Mouse (Mus musculus) adrenal gland, adult 18-20 months (tissue): ENCODE measurements around the gene Luzp1. TPM values are rescaled to one million over a fixed set of nuclear protein-coding genes. Genes with fewer than 3 reads are reported as not detected.
A peak's percentile ranks its signal among the peaks of the same experiment; 100 is the strongest.

ENCODE experiments used
- DNase-seq, 2 experiments: peaks; one replicate each; pipeline ENCODE4 v3.0.0; 2021 to 2022; ENCODE audit warnings: low spot score in 2 of 2
- total RNA-seq, 2 experiments: library from RNA; stranded (reverse); gene quantifications; 1 replicate in 1 of 2; 2 replicates in 1 of 2; pipeline ENCODE4 v1.2.3; 2021

Gene Luzp1
- total RNA-seq, 2 experiments from 2014 or later = 32.0 to 41.5 TPM

GRCm38 (mm10) chr4:136602568-136602967 is 133.0 kb downstream of the Luzp1 start, which contains the start of gene Kdm1a:
Gene Kdm1a (minus strand): TSS chr4:136602723.
- DNase-seq = peak; percentile 95 to 98

Other genes starting within 250 kb of the Luzp1 start
- gene Tcea3, start 222.0 kb upstream of the Luzp1 start, total RNA-seq = 1 to 10 TPM; 1.5 to 4.7 TPM
- 10 to 100 TPM; 15.5 to 17.2 TPM for gene Zfp46, start 185.1 kb upstream of the Luzp1 start, total RNA-seq
- 10 to 100 TPM; 52.2 to 64.3 TPM for gene Hnrnpr, start 158.8 kb upstream of the Luzp1 start, total RNA-seq
- gene Htr1d, start 46.2 kb upstream of the Luzp1 start, total RNA-seq = under 1 TPM in 1 of 2 experiments, not detected in 1; 0.35 TPM
- gene 6030445D17Rik, start 7.5 kb upstream of the Luzp1 start, total RNA-seq = under 1 TPM; 0.45 to 0.46 TPM
- gene Kdm1a, start 133.0 kb downstream of the Luzp1 start, total RNA-seq = 10 to 100 TPM; 36.2 to 36.6 TPM
- not detected for gene Tex46, start 140.7 kb downstream of the Luzp1 start, total RNA-seq
- not detected for gene Lactbl1, start 152.9 kb downstream of the Luzp1 start, total RNA-seq